In the genomic region with DNA sequence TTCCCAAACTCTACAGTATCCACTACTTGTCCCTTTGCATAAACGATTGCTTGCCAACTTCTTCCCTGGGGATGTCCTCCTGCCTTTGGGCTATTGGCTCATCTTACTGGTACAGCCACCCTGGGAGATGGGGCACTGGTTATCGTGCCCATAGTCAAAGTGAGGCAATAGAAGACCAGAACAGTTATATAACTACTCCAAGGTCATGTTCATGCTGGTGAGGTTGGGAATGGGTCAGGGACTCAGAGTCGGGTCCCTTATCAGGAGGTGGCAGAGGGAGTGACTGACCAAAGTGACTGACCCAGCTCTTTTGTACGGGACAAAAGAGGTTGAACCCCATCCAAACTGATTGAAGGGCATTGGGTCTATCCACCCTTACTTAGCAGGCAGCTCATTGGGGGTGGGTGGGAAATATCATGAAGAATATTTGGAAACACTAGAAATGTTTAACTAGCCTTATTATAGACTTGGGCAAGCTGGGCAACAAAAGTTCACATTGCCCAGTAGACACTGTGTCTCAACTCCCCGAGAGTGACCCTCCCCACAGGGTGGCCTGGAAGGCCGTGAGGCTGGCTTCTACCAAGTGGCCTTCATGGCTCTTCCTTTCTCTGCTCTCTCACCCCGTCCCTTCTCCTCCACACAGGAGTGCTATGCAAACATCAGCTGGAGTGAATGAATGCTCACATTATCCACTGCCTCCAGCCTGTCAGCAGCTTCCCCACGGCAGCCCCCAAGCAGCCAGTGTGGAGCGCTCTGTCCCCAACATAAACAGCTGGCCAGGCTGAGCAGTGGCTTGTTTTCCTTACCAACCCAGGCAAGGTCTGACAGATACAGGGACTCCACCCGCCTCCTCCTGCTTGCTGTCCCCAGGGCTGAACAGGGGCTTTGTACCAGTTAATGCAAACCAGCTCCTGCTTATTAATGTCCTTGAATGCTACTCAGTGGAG, we compare ENCODE assay signal across 16 mouse cellular contexts.
DNase-seq lines count a peak whose midpoint lies in the region; ATAC-seq lines count a peak whose summit lies in the region.
"Had no signal": no experiment of that assay in that cellular context is flagged by ENCODE, and none has a peak within 500 bp of the region (broad histone marks: within the 10 kb centered on the region; RNA-seq: fewer than 3 reads in every experiment).

No protein-coding gene starts in this region.

- no peaks in the 10 kb centered on the region for H3K9me3 ChIP-seq in forebrain, embryonic 10.5 days
- H3K9me3 ChIP-seq in forebrain, embryonic 14.5 days (replicated peaks; ENCODE audit: control insufficient read depth, low read length): no peaks in the 10 kb centered on the region
- no peaks in the 10 kb centered on the region for H3K9me3 ChIP-seq in lung, embryonic 15.5 days
- no peaks in the 10 kb centered on the region for H3K9me3 ChIP-seq in embryonic facial prominence, embryonic 10.5 days
- no peaks in the 10 kb centered on the region for H3K9me3 ChIP-seq in limb, embryonic 15.5 days
- H3K9me3 ChIP-seq: liver, embryonic 13.5 days; neural tube, embryonic 12.5 days had no signal

- H3K4me2 ChIP-seq in forebrain, embryonic 14.5 days (ENCODE audit: low read length): no peak overlapping the region
- no peak overlapping the region for H3K4me2 ChIP-seq in lung, embryonic 15.5 days
- H3K4me2 ChIP-seq in limb, embryonic 15.5 days: no peak overlapping the region
- H3K4me2 ChIP-seq: liver, embryonic 13.5 days; neural tube, embryonic 12.5 days had no signal

- no peak overlapping the region for H3K9ac ChIP-seq in forebrain, embryonic 14.5 days (ENCODE audit: low read length)
- no peak overlapping the region for H3K9ac ChIP-seq in lung, embryonic 15.5 days
- H3K9ac ChIP-seq in limb, embryonic 15.5 days: no peak overlapping the region
- H3K9ac ChIP-seq: forebrain, postnatal 0 days; liver, embryonic 13.5 days; neural tube, embryonic 12.5 days had no signal

- ATAC-seq in forebrain, embryonic 14.5 days: no peak
- ATAC-seq in lung, embryonic 15.5 days (ENCODE audit: borderline replicate concordance, extremely low read depth, low FRiP score, low TSS enrichment): no peak
- peak; percentile 67 for ATAC-seq in limb, embryonic 15.5 days (ENCODE audit: insufficient number of reproducible peaks, low FRiP score, low TSS enrichment, low read depth)
- ATAC-seq: activated CD4-positive, CD25-positive, alpha-beta regulatory T cell, adult 4 months; forebrain, postnatal 0 days had no signal

- H3K27me3 ChIP-seq in forebrain, embryonic 10.5 days (ENCODE audit: poor library complexity, severe bottlenecking): no peaks in the 10 kb centered on the region
- H3K27me3 ChIP-seq in forebrain, embryonic 14.5 days (replicated peaks; ENCODE audit: control insufficient read depth, insufficient read depth, low read length): no peaks in the 10 kb centered on the region
- no peaks in the 10 kb centered on the region for H3K27me3 ChIP-seq in lung, embryonic 15.5 days
- H3K27me3 ChIP-seq in embryonic facial prominence, embryonic 10.5 days (replicated peaks; ENCODE audit: low read depth, poor library complexity, severe bottlenecking): no peaks in the 10 kb centered on the region
- H3K27me3 ChIP-seq in limb, embryonic 15.5 days: no peaks in the 10 kb centered on the region
- H3K27me3 ChIP-seq: liver, embryonic 13.5 days; neural tube, embryonic 12.5 days had no signal

- DNase-seq in forebrain, embryonic 10.5 days (ENCODE audit: extremely low spot score, low spot score): no peak
- no peak for DNase-seq in forebrain, embryonic 14.5 days (ENCODE audit: low spot score)
- DNase-seq in lung, postnatal 4 days: no peak
- peak; percentile 70 for DNase-seq in embryonic facial prominence, embryonic 10.5 days (ENCODE audit: low spot score)
- DNase-seq in kidney, postnatal 10 days: no peak
- DNase-seq in left cerebral cortex, adult 9 months (ENCODE audit: low spot score in 2 of 2): no peak
- DNase-seq: cerebellum, adult 18-20 months; forebrain, postnatal 0 days; heart, postnatal 36 days; kidney, adult 11 months; liver, embryonic 13.5 days had no signal

- H3K36me3 ChIP-seq in forebrain, embryonic 10.5 days (replicated peaks): no peaks in the 10 kb centered on the region
- no peaks in the 10 kb centered on the region for H3K36me3 ChIP-seq in forebrain, embryonic 14.5 days (ENCODE audit: control insufficient read depth, insufficient read depth, low read length)
- H3K36me3 ChIP-seq in lung, embryonic 15.5 days: no peaks in the 10 kb centered on the region
- no peaks in the 10 kb centered on the region for H3K36me3 ChIP-seq in embryonic facial prominence, embryonic 10.5 days (replicated peaks)
- H3K36me3 ChIP-seq in limb, embryonic 15.5 days: no peaks in the 10 kb centered on the region
- H3K36me3 ChIP-seq: liver, embryonic 13.5 days; neural tube, embryonic 12.5 days had no signal

- H3K4me3 ChIP-seq in forebrain, embryonic 10.5 days: no peak overlapping the region
- no peak overlapping the region for H3K4me3 ChIP-seq in forebrain, embryonic 14.5 days (ENCODE audit: low read depth, low read length)
- no peak overlapping the region for H3K4me3 ChIP-seq in lung, embryonic 15.5 days
- no peak overlapping the region for H3K4me3 ChIP-seq in embryonic facial prominence, embryonic 10.5 days
- H3K4me3 ChIP-seq in limb, embryonic 15.5 days: no peak overlapping the region
- H3K4me3 ChIP-seq: layer of hippocampus, adult 2 months; liver, embryonic 13.5 days; neural tube, embryonic 12.5 days had no signal

- WGBS in forebrain, embryonic 10.5 days: 69% methylated on average over 10 of the region's 10 CpGs
- WGBS in forebrain, embryonic 14.5 days: 80% methylated on average over 10 of the region's 10 CpGs
- WGBS in lung, embryonic 15.5 days: 42% methylated on average over 10 of the region's 10 CpGs
- WGBS in embryonic facial prominence, embryonic 10.5 days: 49% methylated on average over 10 of the region's 10 CpGs
- WGBS in limb, embryonic 15.5 days: 67% methylated on average over 10 of the region's 10 CpGs

- peaks cover 19% of the 10 kb centered on the region for H3K4me1 ChIP-seq in forebrain, embryonic 10.5 days
- H3K4me1 ChIP-seq in forebrain, embryonic 14.5 days (ENCODE audit: control insufficient read depth, insufficient read depth, low read length): no peaks in the 10 kb centered on the region
- H3K4me1 ChIP-seq in lung, embryonic 15.5 days: peaks cover 21% of the 10 kb centered on the region
- peaks cover 29% of the 10 kb centered on the region for H3K4me1 ChIP-seq in embryonic facial prominence, embryonic 10.5 days
- H3K4me1 ChIP-seq in limb, embryonic 15.5 days: peaks cover 8% of the 10 kb centered on the region; the same call in 1 of the 2 replicates

- H3K27ac ChIP-seq in forebrain, embryonic 10.5 days: peak overlapping the region; percentile 51; the same call in 1 of the 2 replicates
- H3K27ac ChIP-seq in forebrain, embryonic 14.5 days (ENCODE audit: low read depth, low read length): no peak overlapping the region
- H3K27ac ChIP-seq in lung, embryonic 15.5 days: peak overlapping the region; percentile 69
- peak overlapping the region; percentile 58 for H3K27ac ChIP-seq in embryonic facial prominence, embryonic 10.5 days (replicated peaks)
- no peak overlapping the region for H3K27ac ChIP-seq in limb, embryonic 15.5 days
- H3K27ac ChIP-seq: layer of hippocampus, adult 2 months; liver, embryonic 13.5 days; neural tube, embryonic 12.5 days had no signal

Comparison
In these comparisons a context has a peak if more than half of its experiments do, and no peak if none do; other contexts are left out.
1. H3K27ac ChIP-seq: peak in forebrain, embryonic 10.5 days (single experiment), lung, embryonic 15.5 days (single experiment) and embryonic facial prominence, embryonic 10.5 days (single experiment); none in forebrain, embryonic 14.5 days (single experiment) and limb, embryonic 15.5 days (single experiment).